Mouse (Mus musculus) myocyte (in vitro differentiated cells): ENCODE measurements around the gene Xpo5.

Experiments
- CEBPB ChIP-seq: IDR thresholded peaks from 2 replicates; pipeline ENCODE4 v1.6.1; 2011; ENCODE audit warnings: mild to moderate bottlenecking, moderate library complexity; ENCODE audit not compliant: poor library complexity, insufficient read depth, severe bottlenecking
- E2F4 ChIP-seq: IDR thresholded peaks from one replicate; pipeline ENCODE4 v1.6.1; 2011; ENCODE audit warnings: mild to moderate bottlenecking, control low read depth, moderate library complexity; ENCODE audit not compliant: insufficient read depth
- POLR2A ChIP-seq: IDR thresholded peaks from one replicate; pipeline ENCODE4 v1.6.1; 2011; ENCODE audit warnings: low read depth, mild to moderate bottlenecking, control low read depth, moderate library complexity; ENCODE audit not compliant: insufficient read length
- POLR2AphosphoS2 ChIP-seq: IDR thresholded peaks from one replicate; pipeline ENCODE4 v1.6.1; 2011; ENCODE audit warnings: low read depth, control low read depth; ENCODE audit not compliant: insufficient read length
- TCF12 ChIP-seq: IDR thresholded peaks from one replicate; pipeline ENCODE4 v1.6.1; 2011; ENCODE audit warnings: mild to moderate bottlenecking, control low read depth; ENCODE audit not compliant: poor library complexity, insufficient read depth, severe bottlenecking
- USF1 ChIP-seq: IDR thresholded peaks from one replicate; pipeline ENCODE4 v1.6.1; 2011; ENCODE audit warnings: low read depth, mild to moderate bottlenecking, control low read depth, moderate library complexity

DNA sequence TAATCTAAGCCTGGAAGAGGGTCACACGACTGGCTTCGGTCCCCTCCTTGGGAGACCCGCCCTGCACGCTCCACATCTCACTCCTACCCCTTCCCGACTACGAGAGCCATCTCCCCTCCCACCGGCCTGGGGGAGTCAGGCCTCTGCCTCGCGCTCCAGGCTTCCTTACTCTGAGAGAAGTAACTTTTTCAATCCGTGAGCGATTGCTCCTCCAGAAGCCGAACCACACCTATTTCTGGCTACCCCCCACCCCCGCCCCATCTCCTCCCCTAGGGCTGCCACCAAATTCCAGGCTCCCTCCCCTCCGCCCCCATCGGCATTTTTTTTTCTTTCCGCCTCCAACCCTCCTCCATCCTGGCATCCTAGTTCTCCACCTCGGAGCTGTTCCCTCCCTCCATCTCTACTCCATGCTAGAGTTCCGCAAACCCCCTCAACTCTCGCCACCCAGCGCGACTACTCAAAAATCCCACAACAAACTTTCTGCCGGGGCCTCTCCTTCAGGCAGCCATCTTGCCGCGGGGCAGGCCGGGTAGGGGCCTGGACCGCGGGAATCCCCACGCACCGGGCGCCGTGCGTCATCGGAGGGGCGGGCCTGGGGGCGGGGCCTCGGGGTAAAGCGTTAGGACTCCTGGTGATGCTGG lies 80.0 kb downstream of the Xpo5 start, which contains the start of gene Tjap1:
- TF ChIP-seq TCF12 = no peak
- TF ChIP-seq POLR2A = peak; percentile 13
- TF ChIP-seq POLR2AphosphoS2 = no peak
- peak; percentile 53 for TF ChIP-seq E2F4
- TF ChIP-seq USF1 = no peak
- no peak for TF ChIP-seq CEBPB
